ENCODE assay signal across 8 mouse cellular contexts in genomic region chr13:50829879-50830550, GRCm38 (mm10).
DNase-seq lines count a peak whose midpoint lies in the region; ATAC-seq and TF ChIP-seq lines count a peak whose summit lies in the region.
"Not testable (repeated sequence)": the region's sequence is repeated elsewhere in the genome, so short reads cannot be mapped to it uniquely, and the experiment has no call there.

No protein-coding gene starts in this region.

- DNase-seq in MN1 (ENCODE audit: low spot score), result peak; percentile 7
- peak; percentile 13 for DNase-seq in cerebellum, adult 9-10 months
- peak; percentile 14 for DNase-seq in fibroblast of lung, adult 2 months (ENCODE audit: low read depth)
- not testable (repeated sequence) for DNase-seq in heart, adult 2 months
- peak; percentile 44 for DNase-seq in retina, postnatal 1 day

- not testable (repeated sequence) for H3K9me3 ChIP-seq in intestine, postnatal 0 days (ENCODE audit: control insufficient read depth); limb, embryonic 12.5 days; midbrain, embryonic 13.5 days

- not testable (repeated sequence) for H3K36me3 ChIP-seq in heart, adult 2 months (ENCODE audit: control insufficient read depth, insufficient read depth, low read length); intestine, postnatal 0 days (ENCODE audit: control insufficient read depth, insufficient read depth); limb, embryonic 12.5 days; midbrain, embryonic 13.5 days

- H3K27me3 ChIP-seq in heart, adult 2 months (ENCODE audit: control insufficient read depth, insufficient read depth, low read length); intestine, postnatal 0 days (replicated peaks; ENCODE audit: control insufficient read depth, insufficient read depth, low read length); limb, embryonic 12.5 days; midbrain, embryonic 13.5 days: not testable (repeated sequence)

- H3K9ac ChIP-seq in heart, adult 2 months (ENCODE audit: low read depth, low read length); intestine, postnatal 0 days (ENCODE audit: low read depth, low read length); limb, embryonic 12.5 days (replicated peaks); midbrain, embryonic 13.5 days (replicated peaks): not testable (repeated sequence)

- peak; percentile 55 for TF ChIP-seq CTCF in heart, adult 2 months (IDR thresholded peaks at IDR 0.05)
- TF ChIP-seq CTCF in intestine, postnatal 0 days (IDR thresholded peaks at IDR 0.05; ENCODE audit: low read depth), result peak; percentile 67

- not testable (repeated sequence) for ATAC-seq in intestine, postnatal 0 days
- peak; percentile 68; the same call in 1 of the 2 replicates for ATAC-seq in limb, embryonic 12.5 days (ENCODE audit: insufficient number of reproducible peaks, insufficient read depth, low FRiP score, low TSS enrichment, low read depth)
- peak; percentile 79 for ATAC-seq in midbrain, embryonic 13.5 days

- H3K27ac ChIP-seq in heart, adult 2 months; intestine, postnatal 0 days (ENCODE audit: low read depth, low read length); limb, embryonic 12.5 days; midbrain, embryonic 13.5 days: not testable (repeated sequence)

- not testable (repeated sequence) for H3K4me3 ChIP-seq in heart, adult 2 months; intestine, postnatal 0 days (ENCODE audit: low read depth, low read length); limb, embryonic 12.5 days (replicated peaks); midbrain, embryonic 13.5 days (replicated peaks)

- not testable (repeated sequence) for H3K79me2 ChIP-seq in heart, adult 2 months (replicated peaks; ENCODE audit: control insufficient read depth, insufficient read depth, low read length)

- intact Hi-C loops in heart, adult 2 months (cut with DNase I), result not testable (repeated sequence)

- not testable (repeated sequence) for TF ChIP-seq EP300 in heart, adult 2 months (IDR thresholded peaks at IDR 0.05; ENCODE audit: insufficient read depth, low read depth, low read length)

- WGBS in heart, adult 2 months, result 24% methylated on average over 4 of the region's 5 CpGs
- WGBS in intestine, postnatal 0 days, result 34% methylated on average over 4 of the region's 5 CpGs
- WGBS in limb, embryonic 12.5 days, result 9% methylated on average over 4 of the region's 5 CpGs
- WGBS in midbrain, embryonic 13.5 days, result 28% methylated on average over 4 of the region's 5 CpGs

- not testable (repeated sequence) for H3K4me1 ChIP-seq in heart, adult 2 months (ENCODE audit: control insufficient read depth, insufficient read depth, low read length); intestine, postnatal 0 days (replicated peaks; ENCODE audit: control insufficient read depth, insufficient read depth, low read length); limb, embryonic 12.5 days (replicated peaks); midbrain, embryonic 13.5 days (replicated peaks)

- not testable (repeated sequence) for TF ChIP-seq POLR2A in heart, adult 2 months (IDR thresholded peaks at IDR 0.05; ENCODE audit: insufficient read depth, low read depth, low read length)

- H3K4me2 ChIP-seq in intestine, postnatal 0 days (replicated peaks; ENCODE audit: low read depth); limb, embryonic 12.5 days; midbrain, embryonic 13.5 days (replicated peaks): not testable (repeated sequence)
